Mouse (Mus musculus) hindbrain, embryonic 16.5 days (tissue): Measurements from ENCODE around the gene Ipo4. TPM values are rescaled to one million over a fixed set of nuclear protein-coding genes. Genes with fewer than 3 reads are reported as not detected.
A peak's percentile ranks its signal among the peaks of the same experiment; 100 is the strongest.

ENCODE experiments used
- ATAC-seq: fragments of 200-750 bp; cut with Nextera tagmentation; 2 replicates; pipeline ENCODE4 v1.8.0; 2017; ENCODE audit warnings: moderate TSS enrichment, moderate library complexity
- H3K27ac ChIP-seq: fragments of 300-500 bp; sonication (generic); 2 replicates; pipeline ENCODE4 v1.5.1; 2014; ENCODE audit warnings: low read depth, mild to moderate bottlenecking, control low read depth, low read length, moderate library complexity
- H3K27me3 ChIP-seq: fragments of 300-500 bp; sonication (generic); replicated peaks from 2 replicates; pipeline ENCODE4 v1.6.1; 2014; ENCODE audit warnings: low read length; ENCODE audit not compliant: control insufficient read depth, insufficient read depth
- H3K36me3 ChIP-seq: fragments of 300-500 bp; sonication (generic); 2 replicates; pipeline ENCODE4 v1.6.1; 2014; ENCODE audit warnings: mild to moderate bottlenecking, low read length, moderate library complexity, mixed read lengths; ENCODE audit not compliant: control insufficient read depth, insufficient read depth
- H3K4me1 ChIP-seq: fragments of 300-500 bp; sonication (generic); 2 replicates; pipeline ENCODE4 v1.6.1; 2014; ENCODE audit warnings: low read depth, low read length; ENCODE audit not compliant: control insufficient read depth, insufficient read depth
- H3K4me2 ChIP-seq: fragments of 300-500 bp; sonication (generic); 2 replicates; pipeline ENCODE4 v1.6.1; 2014; ENCODE audit warnings: mild to moderate bottlenecking, low read length, control low read depth, moderate library complexity
- H3K4me3 ChIP-seq: fragments of 300-500 bp; sonication (generic); 2 replicates; pipeline ENCODE4 v1.5.1; 2014; ENCODE audit warnings: mild to moderate bottlenecking, low read length, control low read depth, moderate library complexity
- H3K9ac ChIP-seq: fragments of 300-500 bp; sonication (generic); 2 replicates; pipeline ENCODE4 v1.6.1; 2014; ENCODE audit warnings: low read depth, mild to moderate bottlenecking, control low read depth, low read length, moderate library complexity
- H3K9me3 ChIP-seq: fragments of 300-500 bp; sonication (generic); 2 replicates; pipeline ENCODE4 v1.6.1; 2014; ENCODE audit warnings: mild to moderate bottlenecking, low read length, moderate library complexity; ENCODE audit not compliant: control insufficient read depth
- WGBS: fragments of 180-500 bp; shearing (Covaris S2); extraction: QIAGEN DNeasy Blood & Tissue Kit; methylation state at CpG from one replicate; pipeline ENCODE4 v1.1.7; 2014; 5-methylcytosine and 5-hydroxymethylcytosine counted together
- polyA plus RNA-seq: library from polyadenylated mRNA; unstranded; fragments of >200 nt; fragmentation: Nextera tagmentation; extraction: Ambion mirVana; gene quantifications from 2 replicates; pipeline ENCODE4 v1.2.1, GENCODE M21; 2015

The Ipo4 gene
- polyA plus RNA-seq, 1 experiment from 2014 or later = 131 TPM

DNA sequence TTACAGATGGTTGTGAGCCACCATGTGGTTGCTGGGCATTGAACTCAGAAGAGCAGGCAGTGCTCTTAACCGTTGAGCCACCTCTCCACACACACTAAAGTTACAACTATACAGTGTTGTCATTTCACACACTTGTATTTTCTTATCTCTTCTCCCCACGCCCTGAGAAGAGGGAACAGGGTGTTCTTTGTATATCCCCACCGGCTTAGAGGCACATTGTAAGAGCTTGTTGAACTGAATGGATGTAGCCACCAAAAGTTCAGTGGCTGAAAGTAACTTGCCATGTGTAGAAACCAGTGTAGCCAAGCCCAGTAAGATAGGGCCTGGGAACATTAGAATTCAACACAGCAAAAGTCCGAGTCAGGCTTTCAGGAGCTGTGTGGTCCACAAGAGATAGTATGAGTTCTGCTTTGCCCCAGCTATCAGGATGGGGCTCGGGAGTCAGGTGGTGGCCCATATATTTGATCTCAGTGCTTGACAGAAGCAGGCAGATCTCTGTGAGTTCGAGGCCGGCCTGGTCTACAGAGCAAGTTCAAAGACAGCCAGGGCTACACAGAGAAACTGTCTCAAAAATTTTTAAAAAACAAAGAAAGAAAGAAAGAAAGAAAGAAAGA is 21.1 kb downstream of the Ipo4 start:
- Histone ChIP-seq H3K9ac (no peak overlapping the region), H3K27me3 (no peaks in the 10 kb centered on the region), H3K9me3 (no peaks in the 10 kb centered on the region), H3K27ac (no peak overlapping the region), H3K36me3 (no peaks in the 10 kb centered on the region), H3K4me2 (no peak overlapping the region), H3K4me1 (no peaks in the 10 kb centered on the region), H3K4me3 (no peak overlapping the region)
- no peak for ATAC-seq
- 89% methylated on average over 7 of the region's 7 CpGs for WGBS

DNA sequence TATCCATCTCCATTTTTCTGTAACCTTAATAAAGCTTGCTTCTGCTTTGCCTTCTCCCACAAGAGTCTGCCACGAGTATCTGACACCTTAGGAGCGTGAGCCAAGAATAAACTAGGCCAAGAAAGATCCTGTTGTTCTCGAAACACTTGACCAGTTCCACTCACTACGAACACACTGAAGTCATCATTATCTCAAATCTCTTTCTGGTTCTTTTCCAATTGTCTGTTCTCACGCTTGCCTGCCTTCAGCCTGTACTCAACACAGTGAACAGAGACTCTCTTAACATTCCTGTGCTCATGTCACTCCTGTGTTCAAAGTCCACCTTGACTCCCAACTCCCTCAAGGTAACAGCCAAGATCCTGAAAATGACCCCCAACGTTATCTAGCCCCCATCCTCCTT is 22.4 kb downstream of the Ipo4 start:
- Histone ChIP-seq H3K4me2 (no peak overlapping the region), H3K36me3 (peaks cover 8% of the 10 kb centered on the region), H3K27me3 (no peaks in the 10 kb centered on the region), H3K4me3 (no peak overlapping the region), H3K4me1 (no peaks in the 10 kb centered on the region), H3K9ac (no peak overlapping the region), H3K9me3 (no peaks in the 10 kb centered on the region), H3K27ac (no peak overlapping the region)
- no peak for ATAC-seq
- 72% methylated on average over 6 of the region's 6 CpGs for WGBS

DNA sequence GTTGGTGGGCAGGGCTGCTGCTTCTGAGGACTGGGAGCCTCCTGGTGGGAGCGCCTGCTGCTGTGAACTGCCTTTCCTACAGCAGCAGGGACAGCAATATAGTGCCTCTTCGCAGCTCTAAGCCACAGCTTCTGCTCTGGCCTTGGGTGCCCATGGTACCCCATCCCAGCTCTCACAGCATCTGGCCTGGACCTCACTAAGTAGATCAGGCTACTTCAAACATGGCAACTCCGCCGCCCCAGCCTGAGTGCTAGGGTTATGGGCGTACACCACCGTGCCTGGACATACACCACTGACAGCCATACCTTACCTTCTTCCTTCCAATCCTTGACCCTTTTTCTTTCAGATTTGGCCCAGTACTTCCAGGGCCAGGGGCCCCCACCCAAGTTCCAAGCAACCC is 27.4 kb downstream of the Ipo4 start:
- H3K4me3 ChIP-seq = no peak overlapping the region
- ATAC-seq = no peak
- H3K4me1 ChIP-seq = no peaks in the 10 kb centered on the region
- WGBS = over 99% methylated on average over 6 of the region's 6 CpGs
- no peak overlapping the region for H3K27ac ChIP-seq
- H3K36me3 ChIP-seq = peaks cover 29% of the 10 kb centered on the region
- no peaks in the 10 kb centered on the region for H3K27me3 ChIP-seq
- no peaks in the 10 kb centered on the region for H3K9me3 ChIP-seq
- H3K4me2 ChIP-seq = no peak overlapping the region
- H3K9ac ChIP-seq = no peak overlapping the region

DNA sequence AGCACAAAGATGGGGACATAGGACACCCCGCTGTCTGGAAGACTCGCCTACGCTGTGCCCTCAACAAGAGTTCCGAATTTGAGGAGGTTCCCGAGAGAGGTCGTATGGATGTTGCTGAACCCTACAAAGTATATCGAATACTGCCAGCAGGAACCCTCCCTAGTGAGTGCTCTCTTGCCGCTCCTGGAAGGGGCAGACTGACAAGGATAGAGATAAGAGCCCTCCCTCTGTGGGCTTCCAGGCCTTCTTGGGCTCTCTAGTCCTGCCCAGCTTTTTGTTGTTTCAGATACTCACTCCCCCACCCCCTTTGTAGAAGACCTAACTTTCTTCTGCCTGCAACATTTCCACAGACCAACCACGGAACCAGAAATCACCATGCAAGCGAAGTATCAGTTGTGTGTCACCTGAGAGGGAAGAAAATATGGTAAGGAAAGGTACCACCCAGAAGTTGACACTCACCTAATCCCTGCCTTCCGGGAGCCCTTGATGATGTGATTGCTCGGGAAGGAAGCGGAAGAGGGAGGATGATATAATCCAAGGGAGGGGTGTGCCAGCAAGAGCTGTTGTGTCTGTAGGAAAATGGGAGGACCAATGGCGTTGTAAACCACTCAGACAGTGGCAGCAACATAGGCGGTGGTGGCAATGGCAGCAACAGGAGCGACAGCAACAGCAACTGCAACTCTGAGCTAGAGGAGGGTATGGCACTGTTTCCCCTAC is 29.9 kb downstream of the Ipo4 start:
- no peaks in the 10 kb centered on the region for H3K4me1 ChIP-seq
- H3K4me2 ChIP-seq = no peak overlapping the region
- H3K36me3 ChIP-seq = peaks cover 49% of the 10 kb centered on the region
- H3K4me3 ChIP-seq = no peak overlapping the region
- H3K9me3 ChIP-seq = no peaks in the 10 kb centered on the region
- ATAC-seq = no peak
- H3K9ac ChIP-seq = no peak overlapping the region
- WGBS = 95% methylated on average over 16 of the region's 16 CpGs
- no peak overlapping the region for H3K27ac ChIP-seq
- no peaks in the 10 kb centered on the region for H3K27me3 ChIP-seq

DNA sequence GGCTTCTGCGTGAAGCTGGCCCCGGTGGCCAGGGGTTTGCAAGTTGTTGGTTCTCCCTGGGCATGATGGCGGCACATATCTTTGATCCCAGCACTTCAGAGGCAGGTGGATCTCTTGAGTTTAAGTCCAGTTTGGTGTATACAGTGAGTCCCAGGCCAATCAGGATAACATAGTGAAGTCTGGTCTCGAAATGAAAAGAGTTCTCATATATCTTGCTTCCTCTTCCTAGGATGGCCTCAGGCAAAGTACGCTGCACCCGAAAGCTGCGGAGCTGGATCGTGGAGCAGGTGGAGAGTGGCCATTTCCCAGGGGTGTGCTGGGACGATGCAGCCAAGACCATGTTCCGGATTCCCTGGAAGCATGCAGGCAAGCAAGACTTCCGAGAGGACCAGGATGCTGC is 30.9 kb downstream of the Ipo4 start:
- no peaks in the 10 kb centered on the region for H3K27me3 ChIP-seq
- peaks cover 49% of the 10 kb centered on the region for H3K36me3 ChIP-seq
- no peaks in the 10 kb centered on the region for H3K4me1 ChIP-seq
- H3K27ac ChIP-seq = no peak overlapping the region
- H3K9me3 ChIP-seq = no peaks in the 10 kb centered on the region
- WGBS = 84% methylated on average over 11 of the region's 11 CpGs
- H3K9ac ChIP-seq = no peak overlapping the region
- H3K4me3 ChIP-seq = no peak overlapping the region
- no peak for ATAC-seq
- H3K4me2 ChIP-seq = no peak overlapping the region

DNA sequence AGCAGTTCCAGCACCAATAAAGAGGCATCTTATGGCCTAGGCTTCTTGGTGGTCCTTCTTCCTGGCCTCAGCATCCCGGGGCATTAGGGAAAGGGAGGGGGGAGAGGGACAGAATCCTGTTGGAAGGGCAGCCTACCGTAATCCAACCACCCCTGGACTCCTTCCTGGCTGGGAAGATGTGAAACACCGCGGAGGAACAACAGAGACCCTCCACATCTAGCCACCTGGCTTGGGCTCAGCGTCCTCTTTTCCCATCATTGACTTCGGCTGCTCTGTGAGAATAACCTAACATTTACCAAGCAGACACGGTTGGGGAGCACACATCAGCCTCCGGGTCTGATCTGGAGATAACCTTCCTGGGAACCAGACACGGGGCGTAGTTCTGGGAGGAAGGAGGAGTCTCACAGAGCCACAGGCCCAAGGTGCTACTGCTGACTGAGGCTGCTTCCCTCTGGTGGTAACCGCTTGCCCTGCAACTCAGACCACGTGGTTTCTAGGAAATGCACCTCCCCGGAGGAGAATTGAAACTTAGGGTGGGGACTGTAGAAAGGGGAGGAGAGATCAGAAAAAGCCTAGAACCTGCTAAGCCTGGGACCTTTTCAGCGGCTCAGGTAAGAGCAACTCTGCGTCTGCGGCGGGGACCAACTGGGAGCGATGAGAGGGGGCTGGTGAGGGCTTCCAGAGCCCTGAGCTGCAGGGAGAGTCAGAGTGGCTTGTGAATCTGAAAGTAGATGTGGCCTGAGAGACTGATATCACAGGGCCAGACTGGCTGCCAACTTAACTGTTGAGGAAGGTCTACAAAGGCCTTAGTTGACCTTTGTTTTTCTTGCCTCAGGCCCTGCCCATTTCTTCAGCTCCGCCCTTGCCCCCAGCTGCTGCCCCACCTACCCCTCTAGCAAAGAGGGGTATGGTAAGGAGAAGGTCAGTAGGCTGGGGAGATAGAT is 31.9 kb downstream of the Ipo4 start:
- Histone ChIP-seq H3K9ac (peak overlapping the region; percentile 57), H3K4me3 (peak overlapping the region; percentile 35), H3K36me3 (peaks cover 51% of the 10 kb centered on the region), H3K4me1 (no peaks in the 10 kb centered on the region), H3K4me2 (peak overlapping the region; percentile 49), H3K27me3 (no peaks in the 10 kb centered on the region), H3K27ac (peak overlapping the region; percentile 49), H3K9me3 (no peaks in the 10 kb centered on the region)
- WGBS = 24% methylated on average over 18 of the region's 19 CpGs
- ATAC-seq = peak; percentile 91

DNA sequence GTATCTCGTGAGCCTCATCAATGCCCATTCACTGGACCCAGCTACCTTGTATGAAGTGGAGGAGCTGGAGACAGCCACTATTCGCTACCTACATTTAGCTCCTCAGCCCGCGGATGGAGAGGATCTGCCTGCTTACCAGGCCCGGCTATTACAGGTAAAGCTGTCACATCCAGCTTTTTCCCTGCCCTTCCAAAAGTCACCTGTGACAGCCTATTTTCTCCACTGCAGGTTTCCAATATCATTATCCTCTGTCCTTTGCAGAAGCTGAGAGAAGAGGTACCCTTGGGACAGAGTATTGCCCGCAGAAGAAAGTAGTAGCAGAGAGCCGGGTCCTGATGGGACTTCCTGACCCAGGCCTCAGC is 32.5 kb downstream of the Ipo4 start, which contains the start of gene Irf9:
TSS of gene Irf9 (plus strand) at position 301 of the 362 bp plus-strand sequence.
- no peaks in the 10 kb centered on the region for H3K27me3 ChIP-seq
- no peaks in the 10 kb centered on the region for H3K4me1 ChIP-seq
- H3K36me3 ChIP-seq = peaks cover 51% of the 10 kb centered on the region
- peak within 1 kb of the TSS; percentile 49 for H3K4me2 ChIP-seq
- peak within 1 kb of the TSS; percentile 35 for H3K4me3 ChIP-seq
- H3K9ac ChIP-seq = peak within 1 kb of the TSS; percentile 57
- H3K27ac ChIP-seq = peak within 1 kb of the TSS; percentile 49
- WGBS = 92% methylated on average over 7 of the region's 7 CpGs
- no peak for ATAC-seq
- H3K9me3 ChIP-seq = no peaks in the 10 kb centered on the region

DNA sequence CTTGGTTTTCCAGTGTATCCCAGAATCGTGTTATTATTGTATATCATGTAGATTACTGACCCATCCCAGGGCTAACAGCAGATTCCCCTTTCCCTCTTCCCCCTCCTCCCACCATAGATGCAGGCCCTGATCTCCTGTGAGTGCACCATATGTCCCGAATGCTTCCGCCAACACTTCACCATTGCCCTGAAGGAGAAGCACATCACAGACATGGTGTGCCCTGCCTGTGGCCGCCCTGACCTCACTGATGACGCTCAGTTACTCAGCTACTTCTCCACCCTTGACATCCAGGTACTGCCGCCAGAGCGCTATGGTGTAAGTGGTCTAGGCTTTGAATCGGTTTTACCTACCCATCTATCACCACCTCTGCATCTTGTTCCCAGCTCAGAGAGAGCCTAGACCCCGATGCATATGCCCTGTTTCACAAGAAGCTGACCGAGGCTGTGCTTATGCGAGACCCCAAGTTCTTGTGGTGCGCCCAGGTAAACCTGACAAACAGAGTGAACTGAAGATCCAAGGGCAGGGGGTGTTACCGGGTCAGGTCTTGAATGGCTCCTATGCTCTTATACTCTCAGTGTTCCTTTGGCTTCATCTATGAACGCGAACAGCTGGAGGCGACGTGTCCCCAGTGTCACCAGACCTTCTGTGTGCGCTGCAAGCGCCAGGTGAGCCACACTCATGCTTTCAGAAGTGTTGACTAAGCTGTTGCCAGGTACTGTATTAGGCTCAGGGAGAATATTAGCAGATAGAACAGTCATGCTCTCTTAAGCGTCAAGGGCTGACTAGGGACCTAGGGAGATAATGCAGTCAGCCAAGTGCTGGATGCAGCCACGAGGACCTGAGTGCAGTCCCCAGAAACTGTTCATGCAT is 37.0 kb downstream of the Ipo4 start:
- Histone ChIP-seq H3K36me3 (peaks cover 56% of the 10 kb centered on the region), H3K4me1 (peaks cover 1% of the 10 kb centered on the region), H3K27me3 (no peaks in the 10 kb centered on the region), H3K9ac (no peak overlapping the region), H3K9me3 (no peaks in the 10 kb centered on the region), H3K27ac (no peak overlapping the region), H3K4me3 (no peak overlapping the region), H3K4me2 (no peak overlapping the region)
- no peak for ATAC-seq
- 95% methylated on average over 21 of the region's 21 CpGs for WGBS
